Mouse (Mus musculus) c-Kit-positive CD71-positive TER-119-positive erythroid progenitor cells, embryonic 14.5 days (primary cell): ENCODE results near the gene Asic4.

Experiments
- DNase-seq: peaks from one replicate; pipeline ENCODE4 v3.0.0-alpha.2; 2013; ENCODE audit warnings: low spot score

Gene Asic4

GRCm38 (mm10) chr1:75502945-75503650, 52.9 kb downstream of the Asic4 start:
- no peak for DNase-seq

GRCm38 (mm10) chr1:75503651-75503980, 53.4 kb downstream of the Asic4 start:
- no peak for DNase-seq

GRCm38 (mm10) chr1:75504256-75505045, 54.2 kb downstream of the Asic4 start:
- DNase-seq = no peak

GRCm38 (mm10) chr1:75505159-75505955, 55.1 kb downstream of the Asic4 start:
- DNase-seq = no peak

GRCm38 (mm10) chr1:75505956-75506831, 56.0 kb downstream of the Asic4 start, which contains the start of gene Obsl1:
TSS of gene Obsl1 (minus strand) at chr1:75506452.
- no peak for DNase-seq

- no peak for DNase-seq
These were observed 56.8 kb downstream of the Asic4 start, which contains the start of gene Inha for GRCm38 (mm10) chr1:75507006-75507405. TSS of gene Inha (plus strand) at chr1:75507077.

- no peak for DNase-seq
These were observed 59.4 kb downstream of the Asic4 start for GRCm38 (mm10) chr1:75509586-75509985.

GRCm38 (mm10) chr1:75510154-75510553, 59.9 kb downstream of the Asic4 start:
- no peak for DNase-seq

GRCm38 (mm10) chr1:75511437-75512210, 61.4 kb downstream of the Asic4 start:
- DNase-seq = no peak

- DNase-seq = no peak
These were observed 62.3 kb downstream of the Asic4 start for GRCm38 (mm10) chr1:75512550-75512949.

GRCm38 (mm10) chr1:75516703-75517380, 66.6 kb downstream of the Asic4 start:
- DNase-seq = no peak

GRCm38 (mm10) chr1:75517984-75518383, 67.7 kb downstream of the Asic4 start:
- no peak for DNase-seq

GRCm38 (mm10) chr1:75518427-75518826, 68.2 kb downstream of the Asic4 start:
- DNase-seq = no peak

GRCm38 (mm10) chr1:75519576-75519975, 69.3 kb downstream of the Asic4 start:
- DNase-seq = no peak

GRCm38 (mm10) chr1:75521321-75522031, 71.2 kb downstream of the Asic4 start, which contains the start of gene Stk11ip:
TSS of gene Stk11ip (plus strand) at chr1:75521529.
- peak; percentile 94 for DNase-seq
